Mouse (Mus musculus): ENCODE results near the gene Rad51ap1. TPM values are rescaled to one million over a fixed set of nuclear protein-coding genes. Genes with fewer than 3 reads are reported as not detected.

The Rad51ap1 gene
- polyA plus RNA-seq, 1 experiment from 2014 or later: 23.7 TPM

DNA sequence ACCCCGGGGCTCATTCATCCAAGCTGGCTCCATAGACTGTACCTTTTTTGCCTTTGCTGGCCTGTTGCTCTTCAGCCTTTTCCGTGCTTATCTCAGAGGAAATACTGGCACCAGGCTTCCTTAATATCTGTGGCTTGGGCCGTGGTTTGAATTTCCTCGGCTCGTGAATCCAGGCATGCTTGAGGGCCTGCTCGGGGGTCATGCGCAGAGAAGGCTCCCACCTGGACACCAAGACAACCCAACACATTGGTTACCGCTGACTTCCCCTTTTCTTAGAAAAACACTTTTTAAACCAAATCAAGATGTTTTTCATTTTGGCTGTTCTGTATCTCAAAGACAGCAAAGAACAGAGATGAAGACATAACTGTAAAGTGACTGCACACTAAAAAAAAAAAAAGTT lies 62.3 kb downstream of the Rad51ap1 start:
- H3K36me3 ChIP-seq (replicated peaks; ENCODE audit: insufficient read depth, low read length): no peaks in the 10 kb centered on the region
- WGBS (ENCODE audit: insufficient replicate concordance): 33% methylated on average over 8 of the region's 8 CpGs
- DNase-seq (no peak), ATAC-seq (no peak)
- no peak overlapping the region for H3K27ac ChIP-seq (ENCODE audit: low read depth)
- no peak overlapping the region for H3K9ac ChIP-seq (replicated peaks)
- H3K4me3 ChIP-seq (ENCODE audit: low read depth, low read length): no peak overlapping the region
- no peak for TF ChIP-seq CTCF (IDR thresholded peaks at IDR 0.05; ENCODE audit: low read depth)
- TF ChIP-seq EP300 (IDR thresholded peaks at IDR 0.05; ENCODE audit: low read depth): no peak
- no peaks in the 10 kb centered on the region for H3K4me1 ChIP-seq (ENCODE audit: insufficient read depth)
- H3K9me3 ChIP-seq (ENCODE audit: low read length): no peaks in the 10 kb centered on the region
- no peaks in the 10 kb centered on the region for H3K27me3 ChIP-seq (ENCODE audit: insufficient read depth, low read length)
- H3K4me2 ChIP-seq (ENCODE audit: low read depth, low read length): no peak overlapping the region

Other genes with a start within 250 kb of the Rad51ap1 start
- 0.05 TPM in 1 of 2 replicates, not detected in the other for gene Kcna6, start 198.9 kb downstream of the Rad51ap1 start, polyA plus RNA-seq (2015; fragmentation: Nextera tagmentation; extraction: Ambion mirVana)
- gene Ndufa9, start 90.5 kb downstream of the Rad51ap1 start, polyA plus RNA-seq (2015; fragmentation: Nextera tagmentation; extraction: Ambion mirVana): 166 and 175 TPM in 2 replicates
- gene Akap3, start 86.5 kb downstream of the Rad51ap1 start, polyA plus RNA-seq (2015; fragmentation: Nextera tagmentation; extraction: Ambion mirVana): not detected in 2 replicates
- gene Dyrk4, start 17.7 kb downstream of the Rad51ap1 start, polyA plus RNA-seq (2015; fragmentation: Nextera tagmentation; extraction: Ambion mirVana): 0.09 TPM in 1 of 2 replicates, not detected in the other
- gene D6Wsu163e, start 375 bp upstream of the Rad51ap1 start, polyA plus RNA-seq (2015; fragmentation: Nextera tagmentation; extraction: Ambion mirVana): 8.4 and 10.2 TPM in 2 replicates
- gene Fgf6, start 76.0 kb upstream of the Rad51ap1 start, polyA plus RNA-seq (2015; fragmentation: Nextera tagmentation; extraction: Ambion mirVana): not detected in 2 replicates
- gene Fgf23, start 133.3 kb upstream of the Rad51ap1 start, polyA plus RNA-seq (2015; fragmentation: Nextera tagmentation; extraction: Ambion mirVana): not detected in 2 replicates
- 0.88 and 1.2 TPM in 2 replicates for gene Tigar, start 170.0 kb upstream of the Rad51ap1 start, polyA plus RNA-seq (2015; fragmentation: Nextera tagmentation; extraction: Ambion mirVana)
- gene Ccnd2, start 212.6 kb upstream of the Rad51ap1 start, polyA plus RNA-seq (2015; fragmentation: Nextera tagmentation; extraction: Ambion mirVana): 35.7 and 38.4 TPM in 2 replicates